Mouse (Mus musculus) c-Kit-positive CD71-positive TER-119-negative erythroid progenitor cells, embryonic 14.5 days (primary cell): Measurements from ENCODE around the gene Apc2.

Experiments used
- DNase-seq: peaks from one replicate; pipeline ENCODE4 v3.0.0-alpha.2; 2013; ENCODE audit warnings: low read depth

Gene Apc2

DNA sequence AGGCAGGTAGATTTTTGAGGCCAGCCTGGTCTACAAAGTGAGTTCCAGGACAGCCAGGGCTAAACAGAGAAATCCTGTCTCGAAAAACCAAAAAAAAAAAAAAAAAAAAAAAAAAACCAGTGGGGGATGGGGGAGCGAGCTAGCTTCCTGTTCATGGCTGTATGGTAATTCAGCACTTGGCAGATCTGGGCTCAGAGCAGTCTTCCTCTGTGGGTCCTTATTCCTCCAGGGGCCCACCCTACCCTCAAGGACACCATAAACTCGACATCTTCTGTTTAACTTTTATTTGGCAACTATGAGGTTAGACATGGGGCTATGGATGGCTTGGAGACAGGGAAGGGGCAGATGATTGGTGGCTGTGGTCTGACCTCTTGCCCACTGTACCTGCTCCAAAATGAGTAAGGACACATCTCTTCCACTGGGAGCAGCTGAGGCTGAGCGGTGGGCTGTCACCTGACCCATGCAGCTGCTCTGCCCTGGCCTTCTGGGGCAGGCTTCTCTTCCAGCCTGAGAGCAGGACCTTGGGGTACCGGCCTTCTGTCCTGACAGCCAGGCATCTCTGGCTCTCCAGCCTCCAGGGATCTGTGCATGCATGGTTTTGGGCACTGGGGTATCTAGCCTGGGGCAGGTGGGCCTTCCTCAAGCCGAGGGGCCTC, 25.4 kb downstream of the Apc2 start:
- DNase-seq: no peak

DNA sequence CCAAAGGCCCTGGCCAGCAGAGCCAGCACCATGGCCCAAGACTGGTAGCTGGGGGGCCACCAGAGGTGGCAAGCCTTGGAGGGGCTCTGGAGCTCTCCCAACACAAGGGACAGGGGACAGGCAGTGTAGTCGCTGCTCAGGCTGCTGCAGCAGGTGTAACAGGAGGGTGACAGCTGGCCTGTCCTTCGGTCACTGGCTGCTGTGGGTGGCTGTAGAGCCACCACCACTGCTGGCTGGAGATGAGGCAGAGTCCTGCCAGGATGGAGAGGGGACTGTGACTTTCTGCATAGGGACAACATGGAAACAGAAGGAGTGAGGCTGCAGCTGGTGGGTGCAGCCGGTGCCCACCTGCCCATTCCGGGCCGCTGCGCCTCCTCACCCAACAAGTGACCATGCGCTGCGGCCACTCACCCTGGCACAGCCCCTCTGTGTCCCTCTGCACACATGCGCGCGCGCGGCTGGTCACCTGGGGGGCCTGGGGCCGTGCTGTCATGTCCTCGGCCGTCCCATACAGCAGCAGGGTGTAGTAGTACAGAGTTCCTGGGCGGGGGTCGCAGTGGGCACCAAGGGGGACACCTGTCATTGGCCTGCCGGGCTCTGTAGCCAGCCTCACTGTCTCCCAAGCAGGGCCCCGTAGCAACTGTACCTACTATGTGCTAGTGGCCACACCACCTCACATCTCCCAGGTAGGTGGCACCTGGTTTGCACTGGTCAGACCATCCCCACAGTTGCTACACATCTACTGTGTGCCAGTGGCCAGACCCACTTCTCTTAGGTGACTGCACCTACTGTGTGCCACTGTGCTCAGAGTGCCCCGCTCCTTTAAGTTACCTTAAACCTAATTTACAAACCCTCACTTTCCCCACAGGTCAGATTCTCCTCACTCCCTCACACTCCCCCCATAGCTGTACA, 26.1 kb downstream of the Apc2 start:
- no peak for DNase-seq

DNA sequence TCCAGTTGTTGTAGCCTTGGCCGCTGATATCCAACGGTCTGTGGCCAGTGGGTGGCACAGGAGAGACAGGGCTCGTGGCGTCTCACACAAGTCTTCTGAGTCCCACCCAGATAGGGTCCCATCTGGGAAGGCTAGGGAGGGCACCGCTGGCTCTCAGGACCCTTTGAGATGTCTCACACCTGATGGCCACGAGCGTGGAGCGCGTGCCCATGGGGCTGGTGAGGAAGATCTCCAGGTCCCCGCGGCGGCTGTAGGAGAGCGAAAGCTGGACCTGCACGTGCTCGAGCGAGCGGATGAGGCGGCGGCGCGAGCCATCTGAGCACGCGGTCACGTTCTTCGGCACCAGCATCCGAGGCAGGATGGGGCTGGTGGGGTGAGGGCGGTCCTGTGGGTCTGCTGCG, 27.0 kb downstream of the Apc2 start:
- DNase-seq: no peak

DNA sequence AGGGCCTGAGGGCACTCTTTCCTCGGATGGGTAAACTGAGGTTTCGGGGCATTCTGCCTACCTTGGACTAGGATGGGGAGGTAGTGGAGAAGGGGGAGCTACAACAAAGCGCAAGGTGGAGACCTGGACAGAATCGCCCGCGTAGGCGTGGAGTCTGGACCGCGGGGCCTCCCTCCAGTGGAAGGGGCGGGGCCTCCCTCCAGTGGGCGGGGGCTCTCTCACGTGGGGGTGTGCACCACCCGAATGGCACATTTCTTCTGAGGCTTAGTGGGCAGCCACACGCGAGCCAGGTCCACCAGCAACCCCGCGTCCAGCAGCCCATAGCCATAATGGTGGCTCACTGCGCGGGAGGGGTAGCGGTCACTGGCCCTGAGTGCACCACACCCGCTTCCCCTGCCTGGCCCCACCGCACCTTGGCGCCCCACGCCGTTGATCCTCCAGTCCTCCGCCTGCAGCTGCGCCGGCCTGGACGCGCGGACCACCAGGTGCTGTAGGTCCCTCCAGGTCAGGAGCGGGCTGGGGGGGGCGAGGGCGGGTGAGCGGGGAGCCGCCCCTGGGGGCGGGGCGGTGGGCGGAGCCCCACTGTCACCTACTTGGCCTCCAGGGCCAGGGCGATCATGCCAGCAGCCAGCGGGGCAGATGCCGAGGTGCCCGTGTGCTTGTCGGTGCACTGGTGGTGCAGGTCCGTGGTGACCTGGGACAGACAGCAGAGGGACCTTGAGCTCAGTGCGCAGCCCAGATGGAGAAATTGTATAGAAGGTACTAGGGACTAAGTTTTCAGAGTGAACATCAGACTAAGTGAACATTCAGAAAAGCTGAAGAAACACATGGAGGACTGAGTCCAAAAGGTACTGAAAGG, 27.7 kb downstream of the Apc2 start:
- DNase-seq: no peak

DNA sequence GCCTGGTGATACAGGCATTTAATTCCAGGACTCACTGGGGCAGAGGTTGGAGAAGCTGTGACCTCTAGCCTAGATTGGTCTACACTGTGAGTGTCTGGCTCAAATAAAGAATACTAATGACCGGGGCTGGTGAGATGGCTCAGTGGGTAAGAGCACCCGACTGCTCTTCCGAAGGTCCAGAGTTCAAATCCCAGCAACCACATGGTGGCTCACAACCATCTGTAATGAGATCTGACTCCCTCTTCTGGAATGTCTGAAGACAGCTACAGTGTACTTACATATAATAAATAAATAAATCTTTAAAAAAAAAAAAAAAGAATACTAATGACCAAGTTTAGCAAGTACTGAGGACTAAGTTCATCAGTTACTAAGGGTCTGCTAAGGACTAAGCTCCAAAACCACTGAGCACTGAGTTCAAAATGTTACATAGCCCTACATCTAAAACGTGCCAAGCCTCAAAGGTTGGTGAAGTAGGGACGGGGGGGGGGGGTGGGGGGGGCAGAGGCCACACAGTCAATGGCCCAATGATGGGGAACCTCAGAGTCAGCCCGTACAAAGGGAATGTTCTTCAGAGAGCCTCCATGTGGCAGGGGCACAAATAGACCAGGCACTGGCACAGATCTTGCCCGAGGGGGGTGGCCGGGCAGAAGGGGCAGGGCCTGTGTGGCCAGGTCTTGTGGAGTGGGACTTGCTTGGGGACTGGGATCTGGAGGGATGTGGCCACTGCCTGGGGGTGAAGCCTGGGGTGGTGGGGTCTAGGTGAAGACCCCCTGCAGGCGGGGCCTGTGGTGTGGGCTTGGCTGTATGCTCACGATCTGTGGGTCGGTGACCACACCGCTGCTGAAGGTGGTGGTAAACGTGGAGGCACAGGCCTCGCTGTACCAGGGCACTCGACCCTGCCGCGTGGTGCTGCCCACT, 28.6 kb downstream of the Apc2 start:
- no peak for DNase-seq

DNA sequence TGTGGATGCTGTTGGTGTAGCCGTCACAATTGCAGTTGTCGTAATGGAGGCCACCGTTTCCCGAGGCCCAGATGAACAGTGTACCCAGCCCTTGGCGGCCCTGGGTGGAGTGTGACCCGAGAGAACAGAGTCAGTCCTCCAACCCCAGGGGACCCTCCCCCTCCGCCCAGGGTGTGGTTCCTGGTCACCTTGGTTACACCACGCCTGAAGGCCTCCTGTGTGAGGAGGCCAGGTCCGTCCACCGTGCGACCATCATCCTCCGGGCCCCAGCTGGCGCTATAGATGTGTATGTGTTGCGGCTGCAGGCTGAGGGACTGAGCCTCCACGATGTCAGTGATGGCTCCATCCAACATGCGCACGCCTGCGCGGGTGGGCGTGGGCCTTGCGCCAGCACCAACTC, 29.3 kb downstream of the Apc2 start:
- DNase-seq: no peak

DNA sequence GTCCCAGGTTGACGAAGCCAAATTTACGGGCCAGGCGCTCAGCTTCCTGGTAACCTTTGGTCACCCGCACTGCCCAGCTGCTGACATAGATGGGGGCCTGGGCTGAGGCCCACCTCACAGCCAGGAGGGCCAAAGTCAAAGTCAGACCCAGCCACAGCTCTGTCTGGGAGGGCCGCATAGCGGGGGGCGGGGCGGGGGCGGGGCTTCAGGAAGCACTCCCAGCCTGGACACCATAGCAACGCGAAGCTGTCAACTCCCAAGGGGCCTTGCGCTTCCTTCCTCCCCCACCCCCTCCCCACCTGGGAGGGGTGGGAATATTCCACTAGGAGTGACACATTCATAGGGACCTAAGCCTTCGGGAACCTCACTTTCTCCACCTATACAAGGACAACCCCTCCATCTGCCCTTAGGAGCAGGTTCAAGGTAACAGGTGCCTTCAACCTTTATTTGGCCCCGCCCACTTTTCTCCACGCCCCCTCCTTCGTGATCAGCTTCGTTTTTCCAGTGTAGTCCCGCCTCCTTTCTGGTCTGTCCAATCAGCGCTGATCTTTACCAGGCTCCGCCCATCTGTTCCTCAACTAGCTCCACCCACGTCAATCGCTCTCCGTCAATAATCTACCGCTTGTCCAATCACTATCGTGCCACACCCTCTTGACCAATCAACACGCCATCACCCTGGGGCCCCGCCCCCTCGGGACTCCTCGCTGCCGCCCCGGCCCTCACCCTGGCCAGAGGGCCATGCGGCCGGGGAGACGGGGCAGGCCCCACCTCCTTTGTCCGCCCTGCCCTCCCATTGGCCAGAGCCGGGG, 33.7 kb downstream of the Apc2 start, which contains the start of the genes Pcsk4 and Reep6:
Pcsk4 (minus strand) TSS at position 226 of the 809 bp plus-strand sequence.
Reep6 (plus strand) TSS at position 681 of the 809 bp plus-strand sequence.
- peak; percentile 98 for DNase-seq

DNA sequence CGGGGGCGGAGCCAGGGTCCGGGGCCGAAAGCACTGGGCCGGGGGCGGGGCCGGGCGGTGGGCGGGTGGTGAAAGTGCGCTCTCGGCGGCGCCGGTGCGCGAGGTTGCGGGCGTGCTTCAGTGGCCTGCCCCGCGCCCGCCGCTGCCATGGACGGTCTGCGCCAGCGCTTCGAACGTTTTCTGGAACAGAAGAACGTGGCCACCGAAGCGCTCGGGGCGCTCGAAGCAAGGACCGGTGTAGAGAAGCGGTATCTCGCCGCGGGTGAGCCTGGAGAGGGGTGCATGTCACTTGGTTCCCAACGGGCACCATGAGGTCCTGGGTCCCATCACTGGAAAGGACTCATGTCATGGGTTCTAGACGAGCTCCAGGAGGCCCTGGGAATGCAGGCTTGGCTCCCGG, 34.3 kb downstream of the Apc2 start:
- no peak for DNase-seq

DNA sequence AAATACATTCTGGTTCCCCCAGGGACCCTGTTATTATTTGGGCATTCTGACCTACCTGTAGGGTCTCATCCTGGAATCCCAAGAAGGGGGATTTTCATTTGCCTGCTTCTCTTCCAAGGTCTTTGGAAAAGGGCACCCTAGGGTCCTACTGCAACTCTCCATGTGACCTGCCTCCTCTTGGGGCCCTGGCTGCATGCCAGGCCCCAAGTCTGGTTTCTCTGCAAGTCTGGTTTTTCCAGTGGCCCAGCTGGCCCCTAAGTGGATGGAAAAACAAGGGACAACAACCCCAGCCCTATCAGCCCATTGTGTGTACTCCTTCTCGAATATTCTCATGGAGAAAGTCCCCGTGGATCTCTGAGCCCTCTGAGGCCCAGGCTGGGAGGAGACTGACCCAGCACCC, 35.1 kb downstream of the Apc2 start:
- DNase-seq: no peak

DNA sequence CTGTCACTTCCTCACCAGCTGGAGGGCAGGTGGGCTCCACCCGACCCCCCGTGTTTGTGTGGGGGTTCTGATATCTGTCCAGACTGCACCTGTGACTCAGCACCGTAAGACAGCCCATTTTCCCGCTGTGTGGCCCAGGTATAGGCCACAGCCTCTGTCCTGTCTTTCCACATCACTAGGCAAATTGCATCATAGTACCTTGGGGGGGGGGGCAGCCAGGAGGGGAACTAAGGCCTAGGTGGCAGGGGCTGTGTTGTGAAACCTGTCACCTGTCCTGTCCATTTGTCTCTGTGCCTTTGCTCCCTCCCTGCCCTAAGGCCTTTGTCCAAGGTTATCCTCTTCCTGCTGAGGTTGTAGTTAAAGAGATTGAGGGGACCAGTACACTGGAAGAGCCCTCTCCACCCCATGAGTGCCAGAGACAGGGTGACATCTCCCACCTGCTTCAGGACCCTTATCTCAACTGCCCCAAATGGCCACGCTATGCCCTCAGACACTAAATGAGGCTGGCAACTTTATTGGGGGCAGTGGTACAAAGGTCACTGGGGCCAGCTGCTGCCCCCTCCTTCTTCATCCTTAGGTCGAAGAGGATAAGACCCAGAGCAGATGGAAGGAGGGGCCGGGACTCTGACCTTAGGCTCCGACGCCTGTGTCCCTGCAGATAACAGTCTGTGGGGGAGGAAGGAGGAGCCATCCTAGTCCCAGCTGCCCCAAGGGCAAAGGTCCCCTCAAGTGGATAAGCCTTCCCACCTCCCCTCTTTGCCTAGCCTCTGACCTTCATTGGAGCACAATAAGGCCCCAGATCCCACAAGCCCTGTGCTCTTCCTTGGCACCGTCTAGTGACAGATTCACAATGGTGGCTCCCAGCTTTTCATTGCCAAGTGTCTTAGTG, 36.1 kb downstream of the Apc2 start:
- no peak for DNase-seq

DNA sequence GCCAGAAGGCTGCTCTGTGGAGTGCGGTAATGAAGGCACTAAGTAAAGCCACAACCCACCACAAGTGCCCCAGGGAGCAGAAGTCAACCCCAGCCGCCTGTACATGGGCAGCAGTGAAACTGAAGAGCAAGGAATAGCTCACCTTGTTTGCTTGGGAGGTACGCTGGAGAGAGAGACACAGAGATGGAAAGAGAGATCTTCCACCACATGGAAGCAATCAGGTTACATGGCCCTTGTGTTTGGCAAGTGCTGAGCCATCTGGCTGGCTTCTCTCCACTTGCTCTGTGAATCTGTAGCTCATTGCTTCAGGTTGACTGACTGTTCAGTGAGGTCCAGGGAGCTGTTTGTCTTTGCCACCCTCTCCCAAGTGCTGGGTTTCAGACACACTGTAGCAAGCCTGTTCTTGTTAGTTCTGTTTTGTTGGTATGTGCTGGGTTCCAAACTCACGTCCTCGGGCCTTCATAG, 36.8 kb downstream of the Apc2 start:
- no peak for DNase-seq

DNA sequence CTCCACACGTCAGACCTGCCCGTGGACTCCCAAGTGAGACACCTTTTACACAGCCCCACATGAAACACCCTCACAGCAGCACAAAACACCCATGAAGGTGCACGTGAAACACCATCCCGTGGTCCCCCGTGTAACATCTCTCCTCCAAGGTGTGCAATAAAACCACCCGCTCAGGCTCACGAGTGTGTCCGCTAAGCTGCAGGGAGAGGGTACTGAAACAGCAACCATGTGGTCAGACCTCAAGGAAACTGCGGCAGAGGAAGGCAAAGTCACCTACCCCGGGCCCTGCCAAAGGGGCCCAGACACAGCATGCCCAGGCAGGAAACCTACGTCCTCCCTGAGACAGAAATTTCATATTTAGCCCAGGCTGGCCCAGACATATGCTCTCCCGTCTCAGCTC, 40.5 kb downstream of the Apc2 start:
- DNase-seq: no peak

DNA sequence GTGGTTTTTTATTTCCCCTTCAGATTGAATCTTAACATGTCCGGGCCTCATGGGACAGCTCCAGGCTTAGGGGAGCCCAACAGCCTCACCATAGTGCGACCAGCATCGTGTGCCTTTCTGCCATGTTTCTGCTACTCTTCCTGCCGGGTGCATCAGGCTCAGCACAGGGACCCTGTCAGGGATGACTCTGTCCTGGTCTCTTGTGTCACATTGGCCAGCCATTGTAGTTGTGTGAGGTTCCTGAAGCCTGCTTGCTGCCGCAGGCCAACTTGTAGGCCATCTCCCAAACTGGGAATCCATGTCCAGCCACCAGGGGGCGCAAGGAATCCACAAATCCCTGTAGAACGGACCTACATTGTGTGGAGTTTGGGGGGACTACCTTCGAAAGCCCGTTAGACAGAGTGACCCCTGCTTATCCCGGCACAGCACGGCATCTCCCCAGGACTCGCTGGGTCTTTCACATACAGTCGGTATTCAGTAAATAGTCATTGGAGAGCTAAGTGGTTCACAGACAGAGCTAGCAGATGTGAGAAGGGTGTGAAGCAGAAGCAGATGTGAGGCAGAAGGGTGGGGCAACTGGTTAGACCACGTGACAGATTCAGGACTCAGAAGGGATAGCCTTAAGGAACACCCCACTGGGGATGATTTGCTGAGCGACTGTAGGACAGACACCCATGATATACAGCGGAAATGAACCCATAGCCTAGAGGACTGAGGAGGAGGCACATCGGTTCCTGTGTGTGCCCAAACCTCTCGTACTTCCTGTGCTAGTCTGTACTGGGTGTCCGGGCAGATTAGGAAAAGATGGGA, 44.4 kb downstream of the Apc2 start:
- peak; percentile 87 for DNase-seq

DNA sequence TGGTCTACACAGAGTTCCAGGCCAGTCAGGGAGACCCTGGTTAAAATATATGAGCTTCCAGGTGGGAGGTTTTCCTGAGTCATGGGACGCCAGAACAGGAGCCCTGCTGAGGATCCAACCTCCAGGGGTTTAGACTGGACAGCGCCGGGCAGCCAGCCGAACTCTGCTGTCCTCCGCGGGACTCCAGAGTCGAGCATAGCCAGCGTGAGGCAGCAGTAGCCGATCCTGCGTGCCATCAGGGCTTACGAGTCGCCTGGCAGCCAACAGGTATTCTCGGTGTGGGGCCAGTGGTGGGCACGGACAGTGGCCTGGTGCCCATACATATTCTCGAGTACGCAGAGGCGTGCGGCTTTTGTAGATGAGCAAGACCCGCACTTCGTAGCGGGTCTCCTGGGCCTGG, 45.2 kb downstream of the Apc2 start:
- no peak for DNase-seq

DNA sequence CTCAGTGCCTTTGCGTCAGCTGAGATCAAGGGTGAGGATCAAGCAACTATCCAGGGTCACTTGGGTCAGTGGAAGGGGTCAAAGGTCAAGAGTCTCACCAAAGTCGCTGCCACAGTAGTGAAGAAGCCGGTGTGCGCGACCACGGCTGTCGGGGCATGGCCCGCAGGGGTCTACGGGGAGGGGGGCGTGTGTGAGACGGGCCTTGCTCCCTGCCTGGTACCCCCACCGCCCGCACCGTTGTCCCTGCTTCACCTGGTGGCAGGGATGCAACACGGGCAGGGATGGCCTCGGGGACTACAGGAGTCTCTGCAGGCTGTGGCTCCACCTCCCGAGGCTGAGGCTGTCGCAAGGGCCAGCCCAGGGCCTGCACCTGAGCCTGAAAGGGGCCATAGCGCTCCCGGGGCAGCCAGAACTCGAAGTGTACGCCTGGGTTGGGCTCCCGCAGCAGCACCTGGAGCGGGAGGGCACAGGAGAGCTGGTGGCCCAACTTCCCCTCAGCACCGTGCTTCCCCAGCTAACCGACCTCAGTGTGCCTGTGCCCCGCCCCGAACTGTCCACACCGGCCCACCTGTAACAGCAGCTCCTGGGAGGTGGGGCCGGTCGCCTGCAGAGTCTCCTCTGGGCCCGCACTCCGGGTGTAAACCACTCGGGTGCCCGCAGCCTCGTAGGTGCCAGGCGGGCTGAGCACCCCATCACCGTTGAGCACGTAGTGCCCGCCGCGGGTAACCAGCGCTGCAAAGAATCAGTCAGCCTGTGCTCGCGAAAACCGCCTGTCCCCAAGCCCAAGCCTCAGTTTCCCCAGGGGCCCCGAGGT, 45.9 kb downstream of the Apc2 start:
- DNase-seq: no peak

DNA sequence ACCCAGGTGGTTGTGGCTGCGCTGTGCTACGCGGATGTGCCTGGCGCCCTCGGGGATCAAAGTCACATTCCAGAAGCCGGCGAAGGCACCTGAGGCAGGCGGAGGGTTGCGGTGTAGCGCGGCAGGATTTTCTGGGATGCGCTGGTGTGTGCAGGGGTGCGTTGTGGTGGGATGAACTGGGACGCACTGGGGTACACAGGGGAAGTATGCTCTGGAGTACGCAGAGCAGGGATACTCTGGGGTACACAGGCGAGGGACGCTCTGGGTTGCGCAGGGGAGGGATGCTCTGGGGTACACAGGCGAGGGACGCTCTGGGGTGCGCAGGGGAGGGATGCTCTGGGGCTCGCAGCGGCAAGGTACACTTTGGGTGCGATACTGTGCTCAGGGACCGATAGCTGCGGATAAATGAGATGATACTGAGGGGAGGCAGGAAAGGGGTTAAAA, 46.5 kb downstream of the Apc2 start:
- DNase-seq: no peak

DNA sequence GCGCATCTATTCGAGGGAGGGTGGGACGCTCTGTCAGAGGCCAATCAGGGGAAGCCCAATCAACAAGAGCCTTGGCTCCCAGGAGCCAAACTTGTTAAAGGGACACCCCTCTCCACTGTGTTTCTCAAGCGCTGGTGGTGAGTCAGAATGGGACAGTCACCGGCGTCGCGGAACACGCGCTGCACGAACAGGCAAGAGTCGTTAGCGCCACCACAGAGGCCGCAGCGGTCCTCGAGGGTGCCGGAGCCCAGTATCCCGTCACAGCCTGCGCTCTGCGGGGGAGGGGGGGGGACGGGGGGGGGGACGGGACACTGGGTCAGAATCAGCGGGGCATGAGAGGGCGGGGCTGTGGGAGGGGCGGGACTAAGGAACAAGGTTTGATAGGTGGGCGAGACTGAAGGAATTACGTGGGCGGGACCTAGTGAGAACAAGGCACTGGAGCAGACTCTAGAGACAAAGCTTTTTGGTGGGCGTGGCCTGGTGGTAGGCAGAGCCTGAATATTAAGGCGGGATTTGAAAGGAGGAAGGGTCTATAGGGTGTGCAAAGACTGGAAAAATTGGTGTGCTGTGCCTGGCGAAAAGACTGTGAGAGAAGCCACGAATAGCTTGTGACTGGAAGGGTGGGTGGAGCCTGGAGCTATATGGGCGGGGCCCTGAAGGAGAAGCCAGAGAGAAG, 47.1 kb downstream of the Apc2 start:
- DNase-seq: no peak
